Mouse (Mus musculus): ENCODE measurements at regions not wholly inside any gene's neighbourhood (a gene's known extent, or its start where the extent isn't known, plus 50 kb on each side); places are given as distances from the start of the nearest gene placed in this dataset.

DNA sequence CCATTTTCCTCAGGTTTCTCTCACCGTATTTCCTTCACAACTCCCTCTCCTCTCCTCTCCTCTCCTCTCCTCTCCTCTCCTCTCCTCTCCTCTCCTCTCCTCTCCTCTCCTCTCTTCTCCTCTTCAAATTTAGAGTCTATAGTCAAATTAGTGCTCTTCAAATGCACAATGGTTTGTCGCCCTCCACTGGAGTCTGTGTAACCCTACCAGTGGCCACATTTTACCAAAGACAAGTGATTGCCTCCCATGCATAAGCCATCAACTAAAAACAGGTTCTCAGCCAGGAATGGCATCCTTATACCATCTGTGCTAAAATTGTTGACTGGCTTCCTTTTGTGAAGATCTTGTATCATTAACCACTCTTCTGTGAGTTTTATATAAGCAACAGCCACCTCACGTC lies 979.5 kb upstream of the Adam24 start:
- DNase-seq (ENCODE audit: low read depth, low spot score), result no peak

DNA sequence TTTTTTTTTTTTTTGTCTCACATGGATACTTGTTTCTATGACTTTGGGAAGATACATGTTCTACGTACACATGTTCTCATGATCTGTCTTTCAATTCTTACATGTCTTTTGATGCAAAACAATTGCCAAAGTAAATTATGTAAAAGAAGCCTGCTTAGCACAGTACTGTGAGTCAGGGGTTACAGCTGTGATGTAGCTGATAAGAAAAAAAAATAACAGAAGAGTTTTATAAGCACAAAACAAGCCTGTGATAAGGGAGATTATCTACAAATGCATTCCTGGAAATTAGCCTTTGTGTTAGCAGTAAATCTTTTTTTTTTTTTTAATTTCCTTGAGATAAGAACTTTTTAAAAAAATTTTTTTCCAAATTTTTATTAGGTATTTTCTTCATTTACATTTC lies 969.0 kb upstream of the Adam24 start:
- DNase-seq (ENCODE audit: low read depth, low spot score), result no peak

DNA sequence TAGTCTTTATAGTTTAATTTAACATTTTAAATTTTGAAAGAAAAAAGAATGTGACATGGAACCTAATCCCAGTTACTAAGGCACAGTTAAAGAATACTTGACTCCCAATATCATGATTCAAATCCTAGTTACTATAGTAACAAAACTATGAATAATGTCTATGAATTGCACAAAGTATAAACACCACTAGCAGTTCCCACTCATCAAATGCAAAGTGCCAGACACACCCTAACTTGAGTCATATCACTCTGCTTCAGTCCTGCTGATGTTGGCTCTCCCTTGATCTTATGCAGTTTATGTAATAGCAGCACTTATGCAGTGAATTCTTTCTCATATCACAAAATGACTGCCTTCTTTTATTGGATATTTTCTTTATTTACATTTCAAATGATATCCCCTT lies 932.5 kb upstream of the Adam24 start:
- DNase-seq (ENCODE audit: low read depth, low spot score), result peak; percentile 20

DNA sequence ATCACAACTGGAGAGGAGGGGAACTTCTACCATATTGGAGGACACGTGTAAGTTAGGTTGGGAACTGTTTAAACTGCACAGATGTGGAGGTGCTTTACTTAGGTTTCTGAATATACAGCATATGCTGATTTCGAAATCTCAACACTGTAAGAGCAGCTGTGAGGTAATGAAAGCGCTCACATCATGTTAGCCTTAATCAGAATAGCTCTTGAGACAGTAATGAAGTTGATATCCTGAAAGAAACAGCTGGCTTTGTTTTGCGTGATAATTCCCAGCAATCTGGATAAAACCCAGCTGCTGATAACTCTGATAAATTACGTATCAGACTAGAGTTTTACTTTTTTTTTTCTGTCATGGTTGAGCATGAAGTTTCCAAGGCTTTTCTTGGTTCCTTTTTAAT lies 928.7 kb upstream of the Adam24 start:
- no peak for DNase-seq (ENCODE audit: low read depth, low spot score)

DNA sequence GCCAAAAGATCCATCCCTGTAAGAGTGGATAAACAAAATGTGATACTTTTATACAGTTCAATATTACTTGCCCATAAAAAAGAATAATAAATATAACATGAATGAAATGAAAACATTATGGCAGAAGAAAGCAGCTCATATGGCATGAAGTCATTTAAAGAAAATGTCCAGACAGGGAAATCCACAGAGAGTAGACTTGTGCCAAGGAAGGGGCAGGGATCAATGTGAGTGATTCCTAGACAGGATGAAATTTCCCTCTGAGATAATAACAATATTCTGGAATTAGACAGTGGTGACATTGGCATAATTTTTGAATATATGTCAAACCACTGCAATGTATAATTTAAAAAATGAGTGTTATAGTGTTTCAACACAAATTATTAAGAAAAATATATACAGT lies 915.0 kb upstream of the Adam24 start:
- no peak for DNase-seq (ENCODE audit: low read depth, low spot score)

DNA sequence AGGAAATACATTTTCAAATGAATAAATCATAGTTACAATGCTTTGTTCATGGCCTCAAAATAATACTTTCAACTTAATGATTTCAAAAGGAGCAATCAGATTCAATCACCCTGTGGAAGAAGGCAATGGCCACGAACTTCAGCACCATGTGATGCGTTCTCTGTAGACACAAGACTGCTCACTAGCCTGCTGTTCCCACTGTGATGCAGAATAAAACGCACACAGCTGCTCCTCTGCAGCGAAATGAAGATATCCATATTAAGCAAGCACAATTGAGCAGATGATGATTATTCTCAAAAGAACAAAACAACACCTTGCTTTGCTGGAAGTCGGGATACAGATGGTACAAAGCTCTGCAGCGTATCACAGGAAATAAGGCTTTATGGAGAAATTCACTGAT lies 895.4 kb upstream of the Adam24 start:
- DNase-seq (ENCODE audit: low read depth, low spot score), result no peak

DNA sequence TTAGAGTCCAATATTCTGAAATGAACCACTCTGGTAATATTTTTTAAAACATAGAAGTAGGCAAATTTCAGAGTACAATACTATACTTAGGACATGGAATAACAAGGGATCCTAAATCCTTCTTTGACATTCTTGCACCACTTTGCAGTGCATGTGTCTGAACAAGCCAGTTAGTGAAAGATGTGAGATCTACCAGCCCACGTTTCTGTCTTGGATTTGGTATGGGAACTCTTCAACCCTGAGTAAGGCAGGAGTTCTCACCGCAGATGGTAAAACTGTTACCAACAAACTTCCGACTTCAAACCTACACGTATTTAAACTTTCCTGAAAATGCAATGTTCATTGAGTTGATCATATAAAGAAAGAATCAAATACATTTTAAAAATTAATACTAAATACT lies 894.7 kb upstream of the Adam24 start:
- DNase-seq (ENCODE audit: low read depth, low spot score), result no peak

DNA sequence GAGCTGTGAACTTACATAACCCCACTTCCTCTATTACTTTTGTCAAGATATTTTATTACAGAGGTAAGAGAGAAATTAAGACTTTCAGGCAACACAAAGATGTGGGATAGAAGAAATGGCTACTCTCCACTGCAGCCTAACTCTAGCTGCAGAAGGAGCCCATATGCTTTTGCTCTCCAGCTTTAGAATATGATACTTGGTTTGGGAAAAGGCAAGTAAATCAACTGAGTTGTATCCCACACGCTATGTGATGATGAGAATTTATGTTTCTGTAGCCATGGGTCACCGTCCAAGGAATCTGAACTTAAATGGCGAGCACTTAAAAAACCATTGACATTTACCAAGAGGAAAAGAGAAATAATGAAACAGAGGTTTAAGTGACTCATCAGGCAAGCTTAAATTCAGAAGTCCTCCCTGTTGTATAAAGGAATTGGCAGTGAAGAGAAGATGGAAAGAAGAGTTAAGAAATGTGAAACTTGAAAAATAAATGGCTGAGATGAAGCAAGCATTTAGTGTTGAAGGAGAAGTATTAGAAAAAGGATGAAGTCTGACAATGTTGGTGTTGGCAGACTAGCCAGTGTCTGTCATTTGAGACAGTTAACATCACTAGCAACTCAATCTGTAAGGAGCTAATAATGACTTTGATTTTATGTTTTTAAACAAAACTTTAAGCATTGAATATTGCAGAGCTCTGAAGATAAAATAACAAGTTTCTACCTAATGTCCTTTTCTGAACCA lies 893.3 kb upstream of the Adam24 start:
- no peak for DNase-seq (ENCODE audit: low read depth, low spot score)

DNA sequence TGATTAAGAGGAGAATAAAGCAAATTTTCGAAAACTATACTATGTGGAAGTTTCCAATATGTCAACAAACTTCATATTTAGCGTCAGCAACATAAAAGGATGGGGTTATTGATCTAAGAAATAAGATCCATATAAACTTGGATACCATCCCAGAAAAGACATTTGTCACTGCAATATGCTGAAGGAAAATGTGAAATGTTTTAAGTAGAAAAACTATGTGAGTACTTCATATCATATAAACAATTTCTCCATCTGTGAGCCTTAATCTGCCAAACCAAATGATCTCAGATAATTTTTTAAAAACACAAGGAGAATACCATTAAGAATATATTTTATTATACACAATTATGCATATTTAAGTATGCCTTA lies 892.7 kb upstream of the Adam24 start:
- DNase-seq (ENCODE audit: low read depth, low spot score), result no peak
